Mouse (Mus musculus) monocyte, adult 5-6 weeks (primary cell): Measurements from ENCODE around the gene Atp6v0b. TPM values are rescaled to one million over a fixed set of nuclear protein-coding genes. Genes with fewer than 3 reads are reported as not detected.
A peak's percentile ranks its signal among the peaks of the same experiment; 100 is the strongest.

ENCODE experiments used
- ATAC-seq: fragments of 153-309, 156-312 bp; replicated peaks from 2 replicates; pipeline ENCODE4 v1.8.0; 2017; ENCODE audit warnings: mild to moderate bottlenecking; ENCODE audit not compliant: low TSS enrichment, insufficient number of reproducible peaks, severe bottlenecking, poor library complexity, low FRiP score
- total RNA-seq: library from RNA; stranded (forward); fragments of 200-1000, 200-491, 200-594 nt; gene quantifications from 3 replicates; pipeline ENCODE4 v1.2.3, GENCODE M21; 2017

Gene Atp6v0b
- total RNA-seq, 1 experiment from 2014 or later, result 178 TPM

GRCm38 (mm10) chr4:117912685-117913273, 25.6 kb upstream of the Atp6v0b start:
- no peak for ATAC-seq

GRCm38 (mm10) chr4:117912131-117912561, 25.0 kb upstream of the Atp6v0b start:
- no peak for ATAC-seq

- no peak for ATAC-seq
Measured at GRCm38 (mm10) chr4:117908834-117909453, 21.8 kb upstream of the Atp6v0b start.

- no peak for ATAC-seq
Measured at GRCm38 (mm10) chr4:117906196-117906595, 19.1 kb upstream of the Atp6v0b start.

GRCm38 (mm10) chr4:117904761-117905160, 17.6 kb upstream of the Atp6v0b start:
- ATAC-seq, result no peak

- no peak for ATAC-seq
Measured at GRCm38 (mm10) chr4:117904094-117904493, 17.0 kb upstream of the Atp6v0b start.

- ATAC-seq, result no peak
Measured at GRCm38 (mm10) chr4:117898111-117898510, 11.0 kb upstream of the Atp6v0b start.

GRCm38 (mm10) chr4:117896031-117896430, 8.9 kb upstream of the Atp6v0b start:
- ATAC-seq, result no peak

- no peak for ATAC-seq
Measured at GRCm38 (mm10) chr4:117895339-117895738, 8.2 kb upstream of the Atp6v0b start.

- ATAC-seq, result no peak
Measured at GRCm38 (mm10) chr4:117894601-117895000, 7.5 kb upstream of the Atp6v0b start.

GRCm38 (mm10) chr4:117893376-117893775, 6.2 kb upstream of the Atp6v0b start:
- no peak for ATAC-seq

GRCm38 (mm10) chr4:117891738-117892161, 4.6 kb upstream of the Atp6v0b start, which contains the start of gene Dph2:
Gene Dph2 (minus strand): TSS chr4:117892032.
- ATAC-seq, result peak; percentile 90

GRCm38 (mm10) chr4:117890750-117891149, 3.6 kb upstream of the Atp6v0b start:
- ATAC-seq, result no peak

- no peak for ATAC-seq
Measured at GRCm38 (mm10) chr4:117890031-117890430, 2.9 kb upstream of the Atp6v0b start.

GRCm38 (mm10) chr4:117889471-117889870, 2.3 kb upstream of the Atp6v0b start:
- ATAC-seq, result no peak

GRCm38 (mm10) chr4:117887920-117888319, 787 bp upstream of the Atp6v0b start:
- ATAC-seq, result no peak

- ATAC-seq, result peak; percentile 32
Measured at GRCm38 (mm10) chr4:117886644-117887043, 489 bp downstream of the Atp6v0b start.

- ATAC-seq, result no peak
Measured at GRCm38 (mm10) chr4:117885994-117886393, 1.1 kb downstream of the Atp6v0b start.

- no peak for ATAC-seq
Measured at GRCm38 (mm10) chr4:117885093-117885492, 2.0 kb downstream of the Atp6v0b start.

- no peak for ATAC-seq
Measured at GRCm38 (mm10) chr4:117884146-117884545, 3.0 kb downstream of the Atp6v0b start.
